Mouse (Mus musculus): ENCODE data around the gene Lce1i. TPM values are rescaled to one million over a fixed set of nuclear protein-coding genes. Genes with fewer than 3 reads are reported as not detected.
A peak's percentile ranks its signal among the peaks of the same experiment; 100 is the strongest.
"Not testable (repeated sequence)": the region's sequence is repeated elsewhere in the genome, so short reads cannot be mapped to it uniquely, and the experiment has no call there.

Gene Lce1i
- total RNA-seq (2021) = not detected
- long read RNA-seq, experiment 1 = 0 reads
- long read RNA-seq, experiment 2 = 0 reads

DNA sequence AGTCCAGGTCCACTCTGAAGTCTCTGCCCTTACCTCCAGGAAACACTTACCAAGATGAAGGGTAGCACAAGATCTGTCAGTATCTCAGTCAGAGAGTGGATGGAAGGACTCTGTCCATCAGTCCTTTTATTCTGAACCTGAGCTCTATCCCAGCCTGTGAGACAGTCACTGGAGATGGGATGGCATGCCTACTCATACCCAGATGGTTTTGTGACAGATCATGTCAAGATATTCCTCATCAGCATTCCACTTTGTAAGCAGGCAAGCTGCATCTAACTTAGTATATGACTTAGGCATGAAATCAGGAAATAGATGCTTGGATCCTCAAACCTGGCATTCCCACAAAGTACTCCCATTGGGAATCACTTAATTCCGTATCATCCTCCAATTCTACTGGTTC, at the start of gene Lce1i:
Lce1i (minus strand) TSS at position 101 of the 400 bp plus-strand sequence.
- DNase-seq = no peak
- intact Hi-C loops (cut with DNase I) = no loop called here
- H3K27ac ChIP-seq = no peak within 1 kb of the TSS
- no peak within 1 kb of the TSS for H3K4me3 ChIP-seq
- no peak for TF ChIP-seq CTCF (IDR thresholded peaks at IDR 0.05)

DNA sequence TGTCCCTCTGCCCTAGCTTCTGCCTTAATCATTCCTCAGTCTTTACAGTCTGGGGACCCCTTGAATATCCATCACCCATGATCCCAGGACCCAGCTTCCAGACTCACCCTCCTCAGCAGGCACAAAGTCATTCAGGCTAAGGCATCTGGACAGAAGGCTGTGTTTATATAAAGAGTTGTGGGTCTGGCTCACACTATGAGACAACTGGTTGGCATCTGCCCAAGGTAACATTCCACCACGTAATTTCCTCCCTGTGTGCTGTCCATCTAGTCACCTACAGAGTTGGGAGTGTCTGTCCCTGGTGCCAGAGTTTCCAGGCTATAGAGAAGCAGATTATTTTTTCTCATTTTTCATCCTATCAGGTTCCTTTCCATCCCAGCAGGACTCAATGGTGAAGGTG, 48.4 kb upstream of the Lce1i start, which contains the start of gene Kprp:
Kprp (minus strand) TSS at position 140 of the 400 bp plus-strand sequence.
- intact Hi-C loops (cut with DNase I) = no loop called here
- no peak for DNase-seq
- TF ChIP-seq CTCF (IDR thresholded peaks at IDR 0.05) = no peak
- Histone ChIP-seq H3K27ac (no peak within 1 kb of the TSS), H3K4me3 (no peak within 1 kb of the TSS)

GRCm38 (mm10) chr3:92825808-92826207, 47.1 kb upstream of the Lce1i start:
- Histone ChIP-seq H3K27ac (no peak overlapping the region), H3K4me3 (no peak overlapping the region)
- TF ChIP-seq CTCF (IDR thresholded peaks at IDR 0.05) = no peak
- DNase-seq = no peak
- intact Hi-C loops (cut with DNase I) = no loop called here

DNA sequence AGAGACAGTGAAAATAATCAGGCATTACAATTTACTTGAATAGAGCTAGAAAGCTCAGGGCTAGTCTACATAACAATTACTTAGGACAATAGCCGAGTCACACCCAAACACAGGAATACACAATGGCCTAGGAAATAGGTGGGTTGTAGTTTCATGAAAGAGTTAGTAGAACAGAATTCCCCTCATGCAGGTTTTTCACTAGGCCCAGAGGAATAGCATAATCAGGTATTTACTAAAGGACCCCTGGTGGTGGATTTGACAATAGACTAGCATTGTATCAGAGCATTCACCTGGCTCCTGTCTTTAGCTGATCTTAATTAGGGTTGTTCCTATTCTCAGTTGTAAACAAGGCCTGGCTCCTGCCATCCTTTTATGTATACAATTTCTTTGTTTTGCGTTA, 37.3 kb upstream of the Lce1i start:
- intact Hi-C loops (cut with DNase I); H3K4me3 ChIP-seq; H3K27ac ChIP-seq; DNase-seq: not testable (repeated sequence)

GRCm38 (mm10) chr3:92815581-92815980, 36.9 kb upstream of the Lce1i start:
- TF ChIP-seq CTCF (IDR thresholded peaks at IDR 0.05) = no peak
- intact Hi-C loops (cut with DNase I) = no loop called here
- no peak overlapping the region for H3K4me3 ChIP-seq
- no peak for DNase-seq
- H3K27ac ChIP-seq = no peak overlapping the region

- no peak within 1 kb of the TSS for H3K27ac ChIP-seq
- intact Hi-C loops (cut with DNase I) = no loop called here
These were observed 29.1 kb upstream of the Lce1i start, which contains the start of gene Lce1k for GRCm38 (mm10) chr3:92807791-92808190. TSS of gene Lce1k (minus strand) at chr3:92807891.

GRCm38 (mm10) chr3:92790414-92790813, 11.7 kb upstream of the Lce1i start, which contains the start of gene Lce1j:
TSS of gene Lce1j (minus strand) at chr3:92790514.
- DNase-seq = no peak
- Histone ChIP-seq H3K27ac (no peak within 1 kb of the TSS), H3K4me3 (no peak within 1 kb of the TSS)
- intact Hi-C loops (cut with DNase I) = no loop called here
- no peak for TF ChIP-seq CTCF (IDR thresholded peaks at IDR 0.05)

More at GRCm38 (mm10) chr3:92807791-92808190, 29.1 kb upstream of the Lce1i start, which contains the start of gene Lce1k:
- DNase-seq = no peak
- no peak within 1 kb of the TSS for H3K4me3 ChIP-seq
- no peak for TF ChIP-seq CTCF (IDR thresholded peaks at IDR 0.05)

- DNase-seq = no peak
- intact Hi-C loops (cut with DNase I) = no loop called here
- Histone ChIP-seq H3K27ac (no peak overlapping the region), H3K4me3 (no peak overlapping the region)
- peak; percentile 12; the same call in 1 of the 2 replicates for TF ChIP-seq CTCF (IDR thresholded peaks at IDR 0.05)
These were observed 7.1 kb downstream of the Lce1i start for GRCm38 (mm10) chr3:92771573-92771972.

DNA sequence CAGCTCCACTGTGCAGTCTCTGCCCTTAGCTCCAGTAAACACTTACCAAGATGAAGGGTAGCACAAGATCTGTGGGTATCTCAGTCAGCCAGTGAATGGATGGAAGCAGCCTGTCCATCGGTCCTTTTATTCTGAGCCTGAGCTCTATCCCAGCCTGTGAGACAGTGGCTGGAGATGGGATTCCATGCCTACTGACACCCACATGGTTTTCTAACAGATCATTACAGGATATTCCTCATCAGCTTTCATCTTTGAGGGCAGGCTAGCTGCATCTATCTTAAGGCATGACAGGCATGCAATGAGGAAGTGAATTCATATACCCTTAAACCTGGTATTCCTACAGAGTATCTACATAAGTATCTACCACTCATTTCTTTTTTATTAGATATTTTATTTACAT, 13.7 kb downstream of the Lce1i start, which contains the start of gene Lce1h:
Lce1h (minus strand) TSS at position 101 of the 400 bp plus-strand sequence.
- H3K4me3 ChIP-seq = no peak within 1 kb of the TSS
- no peak for DNase-seq
- TF ChIP-seq CTCF (IDR thresholded peaks at IDR 0.05) = no peak
- H3K27ac ChIP-seq = no peak within 1 kb of the TSS
- intact Hi-C loops (cut with DNase I) = no loop called here

DNA sequence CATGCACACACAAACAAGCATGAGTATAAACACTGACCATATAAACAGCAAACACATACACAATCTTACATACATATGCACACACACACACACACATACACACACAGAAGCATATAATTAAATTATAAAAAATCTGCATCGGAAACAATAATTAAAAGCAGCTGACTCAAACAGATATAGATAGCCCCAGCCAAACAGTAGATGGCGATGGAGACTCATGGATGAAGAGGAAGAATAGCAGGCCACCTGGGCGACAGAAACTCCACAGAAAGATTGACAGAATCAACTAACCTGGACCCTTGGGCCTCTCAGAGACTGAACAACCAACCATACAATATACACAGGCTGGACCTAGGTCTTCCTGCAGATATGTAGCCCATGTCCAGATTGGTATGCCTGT, 25.5 kb downstream of the Lce1i start:
- no peak for DNase-seq
- no peak for TF ChIP-seq CTCF (IDR thresholded peaks at IDR 0.05)
- intact Hi-C loops (cut with DNase I) = no loop called here
- H3K4me3 ChIP-seq = no peak overlapping the region
- H3K27ac ChIP-seq = no peak overlapping the region

GRCm38 (mm10) chr3:92752238-92752637, 26.5 kb downstream of the Lce1i start, which contains the start of gene Lce1g:
TSS of gene Lce1g (minus strand) at chr3:92752338.
- no peak for DNase-seq
- TF ChIP-seq CTCF (IDR thresholded peaks at IDR 0.05) = no peak
- intact Hi-C loops (cut with DNase I) = no loop called here

DNA sequence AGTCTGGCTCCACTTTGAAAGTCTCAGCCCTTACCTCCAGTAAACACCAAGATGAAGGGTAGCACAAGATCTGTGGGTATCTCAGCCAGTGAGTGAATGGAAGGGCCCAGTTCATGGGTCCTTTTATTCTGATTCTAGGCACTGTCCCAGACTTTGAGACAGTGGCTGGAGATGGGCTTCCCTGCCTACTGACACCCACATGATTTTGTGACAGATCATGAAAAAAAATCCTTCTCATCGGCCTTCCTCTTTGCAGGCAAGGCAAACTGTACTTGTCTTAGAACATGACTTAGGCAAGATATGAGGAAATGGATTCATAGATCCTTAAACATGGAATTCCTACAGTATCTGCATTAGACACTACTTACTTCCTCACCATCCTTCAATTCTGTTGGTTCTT, 39.7 kb downstream of the Lce1i start, which contains the start of gene Gm38119:
Gm38119 (minus strand) TSS at position 101 of the 400 bp plus-strand sequence.
- H3K27ac ChIP-seq = no peak within 1 kb of the TSS
- no peak for TF ChIP-seq CTCF (IDR thresholded peaks at IDR 0.05)
- intact Hi-C loops (cut with DNase I) = no loop called here
- DNase-seq = no peak
- no peak within 1 kb of the TSS for H3K4me3 ChIP-seq

More at GRCm38 (mm10) chr3:92752238-92752637, 26.5 kb downstream of the Lce1i start, which contains the start of gene Lce1g:
- Histone ChIP-seq H3K4me3 (no peak within 1 kb of the TSS), H3K27ac (no peak within 1 kb of the TSS)

Other genes starting within 250 kb of the Lce1i start
- gene 2310046K23Rik, start 244.4 kb downstream of the Lce1i start, total RNA-seq (2021) = not detected
- not detected for gene Ivl, start 205.2 kb downstream of the Lce1i start, total RNA-seq (2021)
- not detected for gene Smcp, start 189.9 kb downstream of the Lce1i start, total RNA-seq (2021)
- not detected for gene 2210017I01Rik, start 171.4 kb downstream of the Lce1i start, total RNA-seq (2021)
- not detected for gene Lce6a, start 157.2 kb downstream of the Lce1i start, total RNA-seq (2021)
- not detected for gene Lce1a1, start 130.6 kb downstream of the Lce1i start, total RNA-seq (2021)
- not detected for gene Lce1b, start 122.0 kb downstream of the Lce1i start, total RNA-seq (2021)
- not detected for gene Lce1a2, start 108.6 kb downstream of the Lce1i start, total RNA-seq (2021)
- not detected for gene Lce1c, start 99.7 kb downstream of the Lce1i start, total RNA-seq (2021)
- gene Lce1d, start 91.7 kb downstream of the Lce1i start, total RNA-seq (2021) = not detected
- not detected for gene Lce1e, start 69.8 kb downstream of the Lce1i start, total RNA-seq (2021)
- gene Lce1f, start 58.5 kb downstream of the Lce1i start, total RNA-seq (2021) = not detected
- gene Gm38119, start 39.8 kb downstream of the Lce1i start, total RNA-seq (2021) = not detected
- not detected for gene Lce1g, start 26.6 kb downstream of the Lce1i start, total RNA-seq (2021)
- not detected for gene Lce1h, start 13.8 kb downstream of the Lce1i start, total RNA-seq (2021)
- not detected for gene Lce1j, start 11.6 kb upstream of the Lce1i start, total RNA-seq (2021)
- not detected for gene Lce1k, start 29.0 kb upstream of the Lce1i start, total RNA-seq (2021)
- not detected for gene Kprp, start 48.3 kb upstream of the Lce1i start, total RNA-seq (2021)
- gene Lce1l, start 72.4 kb upstream of the Lce1i start, total RNA-seq (2021) = not detected
- not detected for gene 2310050C09Rik, start 91.3 kb upstream of the Lce1i start, total RNA-seq (2021)
- not detected for gene Lce3a, start 147.3 kb upstream of the Lce1i start, total RNA-seq (2021)
- gene Lce3b, start 154.1 kb upstream of the Lce1i start, total RNA-seq (2021) = not detected
- gene Lce3c, start 165.6 kb upstream of the Lce1i start, total RNA-seq (2021) = not detected
- gene Lce3d, start 178.5 kb upstream of the Lce1i start, total RNA-seq (2021) = not detected
- gene Lce3e, start 188.2 kb upstream of the Lce1i start, total RNA-seq (2021) = not detected
- not detected for gene Lce3f, start 213.3 kb upstream of the Lce1i start, total RNA-seq (2021)
- gene Crct1, start 236.8 kb upstream of the Lce1i start, total RNA-seq (2021) = not detected
- gene Lce1m, start 240.2 kb upstream of the Lce1i start, total RNA-seq (2021) = not detected